Mouse (Mus musculus): ENCODE results near the gene Cend1.

DNA sequence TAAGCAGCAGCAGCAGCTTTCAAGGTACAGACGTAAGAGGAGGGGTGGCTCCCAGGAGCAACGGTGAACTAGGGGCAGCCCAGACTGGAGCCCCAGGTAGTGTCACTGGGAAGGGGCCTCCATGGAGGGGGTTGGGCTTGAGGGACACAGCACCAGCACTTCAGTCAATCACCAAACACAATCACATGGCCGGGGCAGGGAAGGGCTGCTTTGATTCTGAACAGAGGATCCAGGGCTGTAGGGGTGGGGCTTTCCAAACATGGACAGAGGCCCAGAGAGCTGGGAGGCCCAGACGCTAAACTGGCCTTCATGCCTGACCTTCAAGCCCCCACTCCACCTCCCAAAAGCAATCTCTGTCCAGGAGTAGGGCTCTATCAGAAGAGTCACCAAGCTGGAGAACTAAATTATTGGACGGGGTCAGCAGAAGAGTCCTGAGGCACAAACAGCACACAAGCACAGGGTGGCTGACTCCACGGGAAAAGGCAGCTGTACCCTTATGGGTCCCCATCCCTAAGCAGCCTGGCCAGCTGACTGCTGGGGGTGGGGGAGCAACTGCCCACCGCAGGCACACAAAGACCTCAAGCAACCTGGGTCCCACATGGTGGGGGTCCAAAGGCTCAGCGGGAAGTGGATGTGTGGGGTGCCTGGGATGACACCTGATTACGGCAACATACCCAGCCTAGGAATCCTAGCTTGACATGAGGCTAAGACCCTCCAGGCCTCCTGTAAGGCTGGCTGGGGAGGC lies 721 bp upstream of the Cend1 start:
- TF ChIP-seq GATA1 (IDR thresholded peaks at IDR 0.05; ENCODE audit: low read length) (no peak), TAL1 (IDR thresholded peaks at IDR 0.05; ENCODE audit: low read length) (no peak)
